Mouse (Mus musculus) midbrain, embryonic 12.5 days (tissue): ENCODE measurements at regions not wholly inside any gene's neighbourhood (a gene's known extent, or its start where the extent isn't known, plus 50 kb on each side); places are given as distances from the start of the nearest gene placed in this dataset.

Experiments used
- ATAC-seq: fragments of 200-750 bp; cut with Nextera tagmentation; 2 replicates; pipeline ENCODE4 v1.8.0; 2017; ENCODE audit warnings: low read depth, moderate TSS enrichment, moderate library complexity; ENCODE audit not compliant: low FRiP score
- H3K27ac ChIP-seq: fragments of 300-500 bp; sonication (generic); replicated peaks from 2 replicates; pipeline ENCODE4 v1.5.1; 2016; ENCODE audit warnings: mild to moderate bottlenecking
- H3K27me3 ChIP-seq: fragments of 300-500 bp; sonication (generic); 2 replicates; pipeline ENCODE4 v1.6.1; 2016; ENCODE audit warnings: mild to moderate bottlenecking
- H3K36me3 ChIP-seq: fragments of 300-500 bp; sonication (generic); 2 replicates; pipeline ENCODE4 v1.6.1; 2016
- H3K4me1 ChIP-seq: fragments of 300-500 bp; sonication (generic); 2 replicates; pipeline ENCODE4 v1.6.1; 2016
- H3K4me2 ChIP-seq: fragments of 300-500 bp; sonication (generic); replicated peaks from 2 replicates; pipeline ENCODE4 v1.6.1; 2016; ENCODE audit warnings: mild to moderate bottlenecking, moderate library complexity
- H3K4me3 ChIP-seq: fragments of 300-500 bp; sonication (generic); 2 replicates; pipeline ENCODE4 v1.5.1; 2016; ENCODE audit warnings: mild to moderate bottlenecking
- H3K9ac ChIP-seq: fragments of 300-500 bp; sonication (generic); replicated peaks from 2 replicates; pipeline ENCODE4 v1.6.1; 2016; ENCODE audit warnings: mild to moderate bottlenecking, moderate library complexity
- H3K9me3 ChIP-seq: fragments of 300-500 bp; sonication (generic); 2 replicates; pipeline ENCODE4 v1.6.1; 2016; ENCODE audit warnings: mild to moderate bottlenecking
- WGBS: fragments of 180-500 bp; shearing (Covaris S2); methylation state at CpG from one replicate; pipeline ENCODE4 v1.1.7; 2016; 5-methylcytosine and 5-hydroxymethylcytosine counted together

- peak; percentile 78 for ATAC-seq
- 5% methylated on average over 59 of the region's 64 CpGs for WGBS
- Histone ChIP-seq H3K9ac (peak overlapping the region; percentile 72), H3K4me2 (peak overlapping the region; percentile 84), H3K27me3 (peaks cover 65% of the 10 kb centered on the region), H3K4me3 (peak overlapping the region; percentile 51), H3K9me3 (no peaks in the 10 kb centered on the region), H3K36me3 (no peaks in the 10 kb centered on the region), H3K4me1 (peaks cover 22% of the 10 kb centered on the region), H3K27ac (peak overlapping the region; percentile 67)
Observed at GRCm38 (mm10) chr17:83276000-83276891, 61.2 kb downstream of the Pkdcc start.

- H3K9ac ChIP-seq: peak overlapping the region; percentile 57
- ATAC-seq: peak; percentile 62; the same call in 1 of the 2 replicates
- H3K27me3 ChIP-seq: peaks cover 65% of the 10 kb centered on the region
- peak overlapping the region; percentile 71 for H3K27ac ChIP-seq
- no peaks in the 10 kb centered on the region for H3K9me3 ChIP-seq
- H3K4me3 ChIP-seq: peak overlapping the region; percentile 32
- 24% methylated on average over 26 of the region's 26 CpGs for WGBS
- peak overlapping the region; percentile 84 for H3K4me2 ChIP-seq
- peaks cover 22% of the 10 kb centered on the region for H3K4me1 ChIP-seq
- H3K36me3 ChIP-seq: no peaks in the 10 kb centered on the region
Observed at GRCm38 (mm10) chr17:83277117-83277947, 62.2 kb downstream of the Pkdcc start.

- peak overlapping the region; percentile 71; the same call in 1 of the 2 replicates for H3K27ac ChIP-seq
- H3K4me3 ChIP-seq: no peak overlapping the region; the same call in 1 of the 2 replicates
- ATAC-seq: no peak; the same call in 1 of the 2 replicates
- H3K9me3 ChIP-seq: no peaks in the 10 kb centered on the region
- peak overlapping the region; percentile 84 for H3K4me2 ChIP-seq
- peak overlapping the region; percentile 57; the same call in 1 of the 2 replicates for H3K9ac ChIP-seq
- H3K4me1 ChIP-seq: peaks cover 22% of the 10 kb centered on the region
- WGBS: 78% methylated on average over 14 of the region's 14 CpGs
- peaks cover 56% of the 10 kb centered on the region for H3K27me3 ChIP-seq
- no peaks in the 10 kb centered on the region for H3K36me3 ChIP-seq
Observed at GRCm38 (mm10) chr17:83277948-83278924, 63.1 kb downstream of the Pkdcc start.

GRCm38 (mm10) chr17:83283328-83283727 is 67.4 kb upstream of the Eml4 start:
- Histone ChIP-seq H3K4me3 (no peak overlapping the region), H3K27ac (no peak overlapping the region), H3K4me1 (peaks cover 14% of the 10 kb centered on the region), H3K27me3 (peaks cover 29% of the 10 kb centered on the region), H3K36me3 (no peaks in the 10 kb centered on the region), H3K4me2 (no peak overlapping the region), H3K9ac (no peak overlapping the region), H3K9me3 (no peaks in the 10 kb centered on the region)
- no peak for ATAC-seq
- 88% methylated on average over 3 of the region's 3 CpGs for WGBS

GRCm38 (mm10) chr17:83287381-83288142 is 63.2 kb upstream of the Eml4 start:
- H3K36me3 ChIP-seq: no peaks in the 10 kb centered on the region
- ATAC-seq: peak; percentile 92
- H3K27me3 ChIP-seq: peaks cover 24% of the 10 kb centered on the region
- H3K4me2 ChIP-seq: peak overlapping the region; percentile 10; the same call in 1 of the 2 replicates
- H3K4me1 ChIP-seq: peaks cover 14% of the 10 kb centered on the region
- H3K4me3 ChIP-seq: no peak overlapping the region
- H3K27ac ChIP-seq: peak overlapping the region; percentile 47
- WGBS: 32% methylated on average over 6 of the region's 6 CpGs
- H3K9ac ChIP-seq: no peak overlapping the region; the same call in 1 of the 2 replicates
- no peaks in the 10 kb centered on the region for H3K9me3 ChIP-seq

GRCm38 (mm10) chr17:83288143-83288492 is 62.6 kb upstream of the Eml4 start:
- H3K4me2 ChIP-seq: peak overlapping the region; percentile 10; the same call in 1 of the 2 replicates
- H3K9ac ChIP-seq: no peak overlapping the region; the same call in 1 of the 2 replicates
- ATAC-seq: peak; percentile 57; the same call in 1 of the 2 replicates
- peaks cover 14% of the 10 kb centered on the region for H3K4me1 ChIP-seq
- H3K36me3 ChIP-seq: no peaks in the 10 kb centered on the region
- WGBS: 22% methylated on average over 7 of the region's 7 CpGs
- no peak overlapping the region for H3K4me3 ChIP-seq
- peaks cover 24% of the 10 kb centered on the region for H3K27me3 ChIP-seq
- H3K9me3 ChIP-seq: no peaks in the 10 kb centered on the region
- H3K27ac ChIP-seq: peak overlapping the region; percentile 47

- no peak for ATAC-seq
- Histone ChIP-seq H3K4me2 (no peak overlapping the region), H3K36me3 (no peaks in the 10 kb centered on the region)
Observed at GRCm38 (mm10) chr17:83295526-83296238, 55.0 kb upstream of the Eml4 start.

GRCm38 (mm10) chr17:83297379-83298121 is 53.2 kb upstream of the Eml4 start:
- Histone ChIP-seq H3K9me3 (no peaks in the 10 kb centered on the region), H3K27ac (no peak overlapping the region), H3K9ac (no peak overlapping the region), H3K36me3 (no peaks in the 10 kb centered on the region), H3K4me3 (no peak overlapping the region), H3K27me3 (no peaks in the 10 kb centered on the region), H3K4me2 (no peak overlapping the region), H3K4me1 (no peaks in the 10 kb centered on the region)
- 73% methylated on average over 6 of the region's 6 CpGs for WGBS
- no peak for ATAC-seq

More at GRCm38 (mm10) chr17:83295526-83296238, 55.0 kb upstream of the Eml4 start:
- Histone ChIP-seq H3K27ac (no peak overlapping the region), H3K27me3 (0 out of 2 replicates have a peak, but pooled peaks cover 3% of the 10 kb centered on the region), H3K9ac (no peak overlapping the region), H3K4me1 (no peaks in the 10 kb centered on the region), H3K4me3 (no peak overlapping the region), H3K9me3 (no peaks in the 10 kb centered on the region)
- WGBS: 86% methylated on average over 13 of the region's 13 CpGs
